Mouse (Mus musculus) megakaryocyte, embryonic 14.5 days (primary cell): Measurements from ENCODE around the gene Gpr161. TPM values are rescaled to one million over a fixed set of nuclear protein-coding genes. Genes with fewer than 3 reads are reported as not detected.
A peak's percentile ranks its signal among the peaks of the same experiment; 100 is the strongest.

Experiments
- H3K27me3 ChIP-seq: replicated peaks from 2 replicates; pipeline ENCODE3; 2012; ENCODE audit warnings: inconsistent platforms
- H3K36me3 ChIP-seq: replicated peaks from 2 replicates; pipeline ENCODE3; 2012; ENCODE audit warnings: low read length, inconsistent platforms, mixed read lengths
- H3K4me1 ChIP-seq: 2 replicates; pipeline ENCODE4 v1.6.1; 2012; ENCODE audit warnings: inconsistent platforms
- H3K4me3 ChIP-seq: replicated peaks from 2 replicates; pipeline ENCODE3; 2012; ENCODE audit warnings: moderate library complexity, mild to moderate bottlenecking, inconsistent platforms
- H3K9me3 ChIP-seq: 2 replicates; pipeline ENCODE4 v1.6.1; 2012; ENCODE audit warnings: inconsistent platforms
- FLI1 ChIP-seq: IDR thresholded peaks from 2 replicates; pipeline ENCODE4 v1.6.1; 2012; ENCODE audit warnings: low read length, inconsistent platforms, mixed read lengths
- GATA1 ChIP-seq: IDR thresholded peaks from 3 replicates; pipeline ENCODE4 v1.6.1; 2012; ENCODE audit warnings: mixed read lengths, low read length, inconsistent platforms, borderline replicate concordance
- polyA plus RNA-seq: library from polyadenylated mRNA; stranded (reverse); fragments of >175 nt; gene quantifications from 2 replicates; pipeline ENCODE4 v1.2.3, GENCODE M21; 2012; ENCODE audit warnings: low replicate concordance; ENCODE audit not compliant: insufficient read depth

Gpr161 gene
- polyA plus RNA-seq, 1 experiment, result not detected

DNA sequence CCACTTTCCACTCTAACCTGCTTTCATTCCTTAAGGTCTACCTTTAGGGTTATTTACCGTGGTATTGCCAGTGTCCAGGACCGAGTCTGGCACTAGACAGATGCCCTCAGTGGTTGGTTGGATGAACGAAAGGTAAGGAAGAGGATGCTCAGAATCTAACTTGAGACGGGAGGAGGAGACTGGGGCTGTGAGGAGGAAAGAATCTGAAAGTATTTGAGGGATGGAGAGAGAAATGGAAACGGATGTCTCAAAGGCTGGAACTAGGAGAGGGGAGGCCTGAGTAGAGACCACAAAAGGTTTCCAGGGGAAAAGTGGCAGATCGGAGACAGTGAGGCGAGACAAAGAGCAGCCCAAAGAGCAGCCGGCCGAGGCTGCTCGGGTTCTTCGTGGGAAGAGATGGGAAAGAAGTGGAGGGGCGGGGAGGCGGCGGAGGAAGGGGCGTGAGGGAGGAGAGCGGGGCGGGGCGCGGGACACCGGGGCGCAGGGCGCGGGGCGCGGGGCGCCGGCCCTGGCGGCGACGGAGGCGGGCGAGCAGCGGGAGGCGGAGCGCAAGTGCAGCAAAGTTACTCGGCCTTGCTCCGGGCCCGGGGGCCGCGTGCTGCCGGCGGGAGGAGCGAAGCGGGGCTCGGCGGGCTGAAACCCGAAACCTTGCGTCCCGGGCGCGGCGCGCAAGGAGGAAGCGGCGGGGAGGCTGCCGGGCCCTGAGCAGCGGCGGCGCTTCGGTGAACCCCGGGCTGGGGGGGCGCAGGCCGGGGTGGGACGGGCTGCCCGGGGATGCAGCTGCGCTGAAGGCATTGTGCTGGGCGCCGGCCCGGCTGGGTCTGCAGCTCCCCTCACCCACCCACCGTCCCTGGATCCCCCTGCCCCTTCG is 14.0 kb upstream of the Gpr161 start:
- no peaks in the 10 kb centered on the region for H3K9me3 ChIP-seq
- peaks cover 16% of the 10 kb centered on the region for H3K4me1 ChIP-seq
- H3K36me3 ChIP-seq, result no peaks in the 10 kb centered on the region
- TF ChIP-seq FLI1 (no peak), GATA1 (no peak)
- H3K4me3 ChIP-seq, result peak overlapping the region; percentile 90
- peaks cover 58% of the 10 kb centered on the region for H3K27me3 ChIP-seq

DNA sequence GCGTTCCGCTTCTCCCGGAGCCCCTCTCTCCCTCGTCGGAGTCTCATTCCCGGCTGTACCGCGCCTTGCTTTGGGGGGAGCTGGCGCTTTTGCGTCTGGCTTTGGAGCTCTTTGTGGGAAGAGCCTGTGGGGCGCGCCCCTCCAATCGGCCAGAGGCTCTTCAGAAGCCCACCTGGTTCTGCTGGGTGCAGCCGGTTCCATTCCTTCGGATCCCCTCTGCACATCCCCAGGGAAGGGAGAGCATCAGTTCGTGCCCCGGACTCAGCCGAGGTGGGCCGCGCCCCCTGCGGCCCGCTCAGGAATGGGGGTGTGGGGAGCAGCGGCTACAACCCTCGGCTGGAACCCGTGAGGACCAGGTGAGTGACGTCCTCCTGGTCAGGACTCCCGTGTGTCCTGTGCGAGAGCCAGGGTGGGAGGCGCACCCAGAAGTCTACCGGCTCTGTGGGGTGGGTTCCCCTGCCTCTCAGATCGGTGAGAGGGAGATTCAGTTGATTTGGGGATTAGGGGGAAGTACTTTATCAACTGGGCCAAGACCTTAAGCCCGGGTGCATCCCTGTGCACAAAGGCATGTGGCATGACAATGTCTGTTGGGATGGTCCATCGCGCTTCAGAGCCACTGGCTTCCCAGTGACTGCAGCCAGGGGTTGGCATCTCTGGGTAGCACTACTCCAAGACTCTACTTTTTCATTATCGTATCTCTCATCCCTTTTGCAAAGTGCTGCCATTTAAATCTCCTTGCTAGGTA is 13.2 kb upstream of the Gpr161 start:
- Histone ChIP-seq H3K27me3 (peaks cover 58% of the 10 kb centered on the region), H3K4me3 (peak overlapping the region; percentile 90)
- TF ChIP-seq GATA1 (no peak), FLI1 (no peak)

GRCm38 (mm10) chr1:165282967-165283345 is 12.6 kb upstream of the Gpr161 start:
- H3K27me3 ChIP-seq, result peaks cover 56% of the 10 kb centered on the region
- peaks cover 16% of the 10 kb centered on the region for H3K4me1 ChIP-seq
- H3K36me3 ChIP-seq, result no peaks in the 10 kb centered on the region
- TF ChIP-seq GATA1 (no peak), FLI1 (no peak)
- H3K9me3 ChIP-seq, result no peaks in the 10 kb centered on the region
- H3K4me3 ChIP-seq, result no peak overlapping the region

More for the DNA sequence above, 13.2 kb upstream of the Gpr161 start:
- no peaks in the 10 kb centered on the region for H3K36me3 ChIP-seq
- H3K9me3 ChIP-seq, result no peaks in the 10 kb centered on the region
- peaks cover 16% of the 10 kb centered on the region for H3K4me1 ChIP-seq

DNA sequence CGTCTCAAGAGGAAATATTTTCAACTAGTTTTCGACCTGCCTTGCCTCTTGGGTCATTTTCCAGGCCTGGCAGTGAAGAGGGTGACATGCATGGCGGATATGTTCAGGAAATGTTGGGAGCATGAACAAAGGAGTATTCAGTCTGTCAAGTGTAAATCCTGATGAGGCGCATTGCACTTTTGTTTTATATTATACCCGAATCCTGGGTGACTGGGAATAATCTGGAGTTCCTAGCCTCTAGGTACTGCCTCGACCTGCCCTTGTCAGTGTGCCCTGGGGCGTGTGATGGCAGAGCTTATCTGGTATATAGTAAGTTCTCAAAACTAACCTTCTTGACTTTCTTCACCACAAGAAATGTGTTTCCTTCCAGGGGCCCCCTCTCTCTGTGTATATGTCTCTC is 11.5 kb upstream of the Gpr161 start:
- H3K27me3 ChIP-seq, result peaks cover 57% of the 10 kb centered on the region
- no peak for TF ChIP-seq GATA1
- TF ChIP-seq FLI1, result no peak
- no peaks in the 10 kb centered on the region for H3K36me3 ChIP-seq
- H3K9me3 ChIP-seq, result no peaks in the 10 kb centered on the region
- H3K4me1 ChIP-seq, result peaks cover 16% of the 10 kb centered on the region
- no peak overlapping the region for H3K4me3 ChIP-seq

GRCm38 (mm10) chr1:165288165-165288564 is 7.4 kb upstream of the Gpr161 start:
- TF ChIP-seq GATA1 (no peak), FLI1 (no peak)
- H3K36me3 ChIP-seq, result no peaks in the 10 kb centered on the region
- no peaks in the 10 kb centered on the region for H3K4me1 ChIP-seq
- H3K4me3 ChIP-seq, result no peak overlapping the region
- H3K9me3 ChIP-seq, result no peaks in the 10 kb centered on the region
- H3K27me3 ChIP-seq, result peaks cover 25% of the 10 kb centered on the region

- H3K27me3 ChIP-seq, result peaks cover 20% of the 10 kb centered on the region
- TF ChIP-seq GATA1 (no peak), FLI1 (no peak)
Observed at GRCm38 (mm10) chr1:165289831-165290230, 5.8 kb upstream of the Gpr161 start.

DNA sequence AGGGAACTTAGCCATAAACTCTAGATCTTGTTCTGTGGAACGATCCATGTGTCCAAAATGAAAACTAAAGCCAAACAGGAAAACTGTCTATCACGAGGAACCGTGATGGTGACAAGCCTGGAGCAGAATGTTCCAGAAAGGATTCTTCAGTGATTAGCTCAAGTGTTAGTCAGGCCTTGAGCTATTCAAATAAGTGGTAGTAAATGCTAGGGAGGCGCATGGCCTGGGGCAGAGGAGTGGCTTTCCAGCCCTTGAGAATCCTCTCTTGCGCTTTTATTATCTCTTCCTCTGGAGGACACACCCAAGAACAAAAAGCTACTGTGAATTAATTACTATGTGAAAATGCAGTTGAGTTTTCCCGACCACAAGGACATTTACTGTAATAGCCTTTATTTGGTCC is 4.0 kb upstream of the Gpr161 start:
- no peak for TF ChIP-seq FLI1
- TF ChIP-seq GATA1, result no peak
- Histone ChIP-seq H3K36me3 (no peaks in the 10 kb centered on the region), H3K27me3 (peaks cover 26% of the 10 kb centered on the region), H3K9me3 (no peaks in the 10 kb centered on the region), H3K4me1 (no peaks in the 10 kb centered on the region), H3K4me3 (no peak overlapping the region)

More at GRCm38 (mm10) chr1:165289831-165290230, 5.8 kb upstream of the Gpr161 start:
- Histone ChIP-seq H3K36me3 (no peaks in the 10 kb centered on the region), H3K9me3 (no peaks in the 10 kb centered on the region), H3K4me1 (no peaks in the 10 kb centered on the region), H3K4me3 (no peak overlapping the region)

DNA sequence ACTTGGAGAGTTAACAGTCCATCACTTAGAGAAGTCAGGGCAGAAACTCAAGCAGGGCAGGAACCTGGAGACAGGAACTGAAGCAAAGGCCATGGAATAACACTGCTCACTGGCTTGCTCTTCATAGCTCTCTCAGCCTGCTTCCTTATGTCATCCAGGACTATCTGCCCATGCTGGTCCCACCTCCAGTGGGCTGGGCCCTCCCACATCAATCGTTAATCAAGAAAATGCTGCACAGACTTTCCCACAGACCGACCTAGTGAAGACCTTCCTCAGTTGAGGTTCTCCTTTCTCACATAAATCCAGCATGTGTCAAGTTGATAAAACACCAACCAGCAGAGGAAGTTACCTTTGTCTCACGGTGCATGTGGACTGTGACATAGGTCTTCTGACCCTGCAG is 5.5 kb downstream of the Gpr161 start:
- no peaks in the 10 kb centered on the region for H3K36me3 ChIP-seq
- H3K4me1 ChIP-seq, result peaks cover 2% of the 10 kb centered on the region; the same call in 1 of the 2 replicates
- TF ChIP-seq GATA1, result no peak
- no peak for TF ChIP-seq FLI1
- no peak overlapping the region for H3K4me3 ChIP-seq
- peaks cover 48% of the 10 kb centered on the region for H3K27me3 ChIP-seq
- no peaks in the 10 kb centered on the region for H3K9me3 ChIP-seq

DNA sequence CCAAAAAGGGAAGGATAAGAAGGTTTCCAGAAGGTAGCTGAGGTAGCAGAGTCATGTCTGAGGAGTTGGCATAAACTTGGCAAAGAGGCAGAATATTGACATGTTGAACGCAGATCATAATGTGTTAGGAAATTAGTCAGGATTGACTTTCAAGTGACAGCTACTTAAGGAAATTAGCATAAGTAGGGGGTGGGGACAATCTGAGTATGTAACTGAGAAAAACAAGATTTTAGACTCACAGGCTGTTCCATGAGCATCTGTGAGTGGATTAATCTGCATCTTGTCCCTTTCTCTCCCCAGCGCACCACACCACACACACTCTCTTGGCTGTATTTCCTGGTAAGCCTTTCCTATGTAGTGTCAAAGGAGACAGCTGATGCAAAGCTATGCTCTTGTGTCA is 6.0 kb downstream of the Gpr161 start:
- peaks cover 4% of the 10 kb centered on the region; the same call in 1 of the 2 replicates for H3K4me1 ChIP-seq
- peaks cover 48% of the 10 kb centered on the region for H3K27me3 ChIP-seq
- H3K9me3 ChIP-seq, result no peaks in the 10 kb centered on the region
- TF ChIP-seq FLI1 (no peak), GATA1 (no peak)
- H3K4me3 ChIP-seq, result no peak overlapping the region
- H3K36me3 ChIP-seq, result no peaks in the 10 kb centered on the region
